Mouse (Mus musculus) CH12.LX (cell line): ENCODE results near the gene Csl.

Experiments used
- CTCF ChIP-seq, 2 experiments: IDR thresholded peaks in 1 of 2; conservative IDR thresholded peaks in 1 of 2; 2 replicates each; pipeline ENCODE4 v1.5.1; 2011 to 2012; ENCODE audit warnings: low read depth in 2 of 2, low read length in 2 of 2, improper control_type of control experiment in 1 of 2, inconsistent platforms in 1 of 2, mild to moderate bottlenecking in 1 of 2, moderate library complexity in 1 of 2
- MAZ ChIP-seq: IDR thresholded peaks from 2 replicates; pipeline ENCODE4 v1.6.1; 2012; ENCODE audit warnings: low read depth, mild to moderate bottlenecking, inconsistent platforms, low read length, improper control_type of control experiment, moderate library complexity
- MYC ChIP-seq: IDR thresholded peaks from 2 replicates; pipeline ENCODE4 v1.6.1; 2011; ENCODE audit warnings: low read depth, mild to moderate bottlenecking, improper control_type of control experiment, low read length
- POLR2A ChIP-seq: IDR thresholded peaks from 2 replicates; pipeline ENCODE4 v1.6.1; 2011; ENCODE audit warnings: low read depth, mild to moderate bottlenecking, improper control_type of control experiment, low read length
- ZMIZ1 ChIP-seq: IDR thresholded peaks from 2 replicates; pipeline ENCODE4 v1.6.1; 2012; ENCODE audit warnings: low read depth, mild to moderate bottlenecking, inconsistent platforms, low read length, improper control_type of control experiment
- ZNF384 ChIP-seq: IDR thresholded peaks from 2 replicates; pipeline ENCODE4 v1.6.1; 2012; ENCODE audit warnings: low read depth, low read length, improper control_type of control experiment, inconsistent platforms

- no peak for TF ChIP-seq MYC
- TF ChIP-seq CTCF (conservative IDR thresholded peaks at IDR 0.05 in 1 of 2, IDR thresholded peaks at IDR 0.05 in 1 of 2; ENCODE audit: low read depth in 2 of 2, low read length in 2 of 2), result no peak
- TF ChIP-seq POLR2A, result no peak
- TF ChIP-seq MAZ, result no peak
- no peak for TF ChIP-seq ZNF384
- no peak for TF ChIP-seq ZMIZ1
Measured at GRCm38 (mm10) chr10:99713129-99713528, 46.3 kb downstream of the Csl start.
